Mouse (Mus musculus) neural tube, embryonic 14.5 days (tissue): ENCODE measurements around the gene Gm40193. TPM values are rescaled to one million over a fixed set of nuclear protein-coding genes. Genes with fewer than 3 reads are reported as not detected.

Experiments
- ATAC-seq: fragments of 200-750 bp; cut with Nextera tagmentation; 2 replicates; pipeline ENCODE4 v1.8.0; 2017; ENCODE audit warnings: low read depth, mild to moderate bottlenecking, moderate TSS enrichment, moderate library complexity
- H3K27ac ChIP-seq: fragments of 300-500 bp; sonication (generic); 2 replicates; pipeline ENCODE4 v1.5.1; 2014; ENCODE audit warnings: low read depth, mild to moderate bottlenecking, control low read depth, low read length, moderate library complexity, mixed read lengths
- H3K27me3 ChIP-seq: fragments of 300-500 bp; sonication (generic); 2 replicates; pipeline ENCODE4 v1.6.1; 2014; ENCODE audit warnings: low read length; ENCODE audit not compliant: control insufficient read depth, insufficient read depth
- H3K36me3 ChIP-seq: fragments of 300-500 bp; sonication (generic); 2 replicates; pipeline ENCODE4 v1.6.1; 2014; ENCODE audit warnings: low read length, mixed read lengths; ENCODE audit not compliant: control insufficient read depth, insufficient read depth
- H3K4me1 ChIP-seq: fragments of 300-500 bp; sonication (generic); 2 replicates; pipeline ENCODE4 v1.6.1; 2014; ENCODE audit warnings: low read length; ENCODE audit not compliant: control insufficient read depth, insufficient read depth
- H3K4me2 ChIP-seq: fragments of 300-500 bp; sonication (generic); 2 replicates; pipeline ENCODE4 v1.6.1; 2014; ENCODE audit warnings: mild to moderate bottlenecking, low read depth, low read length, control low read depth
- H3K4me3 ChIP-seq: fragments of 300-500 bp; sonication (generic); 2 replicates; pipeline ENCODE4 v1.5.1; 2014; ENCODE audit warnings: low read depth, low read length, control low read depth, mixed read lengths
- H3K9ac ChIP-seq: fragments of 300-500 bp; sonication (generic); replicated peaks from 2 replicates; pipeline ENCODE4 v1.6.1; 2014; ENCODE audit warnings: low read depth, mild to moderate bottlenecking, control low read depth, low read length, mixed read lengths
- H3K9me3 ChIP-seq: fragments of 300-500 bp; sonication (generic); 2 replicates; pipeline ENCODE4 v1.6.1; 2016; ENCODE audit warnings: low read length; ENCODE audit not compliant: control insufficient read depth
- WGBS: fragments of 180-500 bp; shearing (Covaris S2); extraction: QIAGEN DNeasy Blood & Tissue Kit; methylation state at CpG from one replicate; pipeline ENCODE4 v1.1.7; 2014; 5-methylcytosine and 5-hydroxymethylcytosine counted together
- polyA plus RNA-seq: library from polyadenylated mRNA; unstranded; fragments of >200 nt; fragmentation: Nextera tagmentation; extraction: Ambion mirVana; gene quantifications from 2 replicates; pipeline ENCODE4 v1.2.1, GENCODE M21; 2014

Gene Gm40193
- polyA plus RNA-seq, 1 experiment from 2014 or later = not detected

- no peaks in the 10 kb centered on the region for H3K36me3 ChIP-seq
- H3K4me3 ChIP-seq = no peak within 1 kb of the TSS
- ATAC-seq = no peak
- no peak within 1 kb of the TSS for H3K4me2 ChIP-seq
- H3K27me3 ChIP-seq = no peaks in the 10 kb centered on the region
- no peak within 1 kb of the TSS for H3K27ac ChIP-seq
- no peaks in the 10 kb centered on the region for H3K4me1 ChIP-seq
- H3K9me3 ChIP-seq = no peaks in the 10 kb centered on the region
- no peak within 1 kb of the TSS for H3K9ac ChIP-seq
- WGBS = 69% methylated on average over 9 of the region's 9 CpGs
Measured at GRCm38 (mm10) chr11:70504970-70505369, 27.8 kb downstream of the Gm40193 start, which contains the start of gene Tm4sf5. Tm4sf5 (plus strand) TSS chr11:70505244.

GRCm38 (mm10) chr11:70502018-70502417 is 30.7 kb downstream of the Gm40193 start:
- Histone ChIP-seq H3K9me3 (no peaks in the 10 kb centered on the region), H3K36me3 (no peaks in the 10 kb centered on the region), H3K4me3 (no peak overlapping the region), H3K27ac (no peak overlapping the region), H3K4me2 (no peak overlapping the region), H3K27me3 (no peaks in the 10 kb centered on the region), H3K9ac (no peak overlapping the region), H3K4me1 (no peaks in the 10 kb centered on the region)
- WGBS = 83% methylated on average over 3 of the region's 3 CpGs
- ATAC-seq = no peak

- H3K27me3 ChIP-seq = no peaks in the 10 kb centered on the region
- 92% methylated on average over 1 of the region's 1 CpGs for WGBS
- no peaks in the 10 kb centered on the region for H3K9me3 ChIP-seq
- H3K4me2 ChIP-seq = no peak overlapping the region
- ATAC-seq = no peak
- no peak overlapping the region for H3K4me3 ChIP-seq
- no peak overlapping the region for H3K27ac ChIP-seq
- H3K4me1 ChIP-seq = no peaks in the 10 kb centered on the region
- H3K9ac ChIP-seq = no peak overlapping the region
- no peaks in the 10 kb centered on the region for H3K36me3 ChIP-seq
Measured at GRCm38 (mm10) chr11:70500476-70500812, 32.3 kb downstream of the Gm40193 start.

GRCm38 (mm10) chr11:70499566-70500475 is 32.9 kb downstream of the Gm40193 start:
- 71% methylated on average over 14 of the region's 14 CpGs for WGBS
- no peak for ATAC-seq
- H3K9ac ChIP-seq = no peak overlapping the region
- no peaks in the 10 kb centered on the region for H3K9me3 ChIP-seq
- no peaks in the 10 kb centered on the region for H3K4me1 ChIP-seq
- no peak overlapping the region for H3K4me2 ChIP-seq
- H3K36me3 ChIP-seq = no peaks in the 10 kb centered on the region
- no peaks in the 10 kb centered on the region for H3K27me3 ChIP-seq
- no peak overlapping the region for H3K27ac ChIP-seq
- no peak overlapping the region for H3K4me3 ChIP-seq

GRCm38 (mm10) chr11:70489684-70490083 is 43.1 kb downstream of the Gm40193 start:
- no peak overlapping the region for H3K9ac ChIP-seq
- H3K27ac ChIP-seq = no peak overlapping the region
- no peaks in the 10 kb centered on the region for H3K27me3 ChIP-seq
- H3K4me2 ChIP-seq = no peak overlapping the region
- no peaks in the 10 kb centered on the region for H3K36me3 ChIP-seq
- no peak for ATAC-seq
- no peaks in the 10 kb centered on the region for H3K4me1 ChIP-seq
- no peaks in the 10 kb centered on the region for H3K9me3 ChIP-seq
- no peak overlapping the region for H3K4me3 ChIP-seq
- WGBS = 90% methylated on average over 6 of the region's 6 CpGs

GRCm38 (mm10) chr11:70489138-70489537 is 43.6 kb downstream of the Gm40193 start:
- Histone ChIP-seq H3K27ac (no peak overlapping the region), H3K4me2 (no peak overlapping the region), H3K27me3 (no peaks in the 10 kb centered on the region), H3K9me3 (no peaks in the 10 kb centered on the region), H3K9ac (no peak overlapping the region), H3K4me1 (no peaks in the 10 kb centered on the region), H3K36me3 (no peaks in the 10 kb centered on the region), H3K4me3 (no peak overlapping the region)
- no peak for ATAC-seq
- WGBS = 82% methylated on average over 3 of the region's 3 CpGs

GRCm38 (mm10) chr11:70487816-70488215 is 44.9 kb downstream of the Gm40193 start:
- 40% methylated on average over 4 of the region's 4 CpGs for WGBS
- H3K27ac ChIP-seq = no peak overlapping the region
- no peaks in the 10 kb centered on the region for H3K27me3 ChIP-seq
- no peaks in the 10 kb centered on the region for H3K4me1 ChIP-seq
- no peaks in the 10 kb centered on the region for H3K36me3 ChIP-seq
- no peak for ATAC-seq
- no peaks in the 10 kb centered on the region for H3K9me3 ChIP-seq
- no peak overlapping the region for H3K4me2 ChIP-seq
- H3K4me3 ChIP-seq = no peak overlapping the region
- no peak overlapping the region for H3K9ac ChIP-seq

GRCm38 (mm10) chr11:70485498-70485897 is 47.2 kb downstream of the Gm40193 start:
- no peak overlapping the region for H3K4me3 ChIP-seq
- H3K4me2 ChIP-seq = no peak overlapping the region
- no peaks in the 10 kb centered on the region for H3K9me3 ChIP-seq
- no peaks in the 10 kb centered on the region for H3K27me3 ChIP-seq
- WGBS = 70% methylated on average over 2 of the region's 2 CpGs
- no peak overlapping the region for H3K9ac ChIP-seq
- no peak overlapping the region for H3K27ac ChIP-seq
- H3K36me3 ChIP-seq = no peaks in the 10 kb centered on the region
- ATAC-seq = no peak
- H3K4me1 ChIP-seq = no peaks in the 10 kb centered on the region
